Mouse (Mus musculus): Measurements from ENCODE around the gene Fam71f1.

DNA sequence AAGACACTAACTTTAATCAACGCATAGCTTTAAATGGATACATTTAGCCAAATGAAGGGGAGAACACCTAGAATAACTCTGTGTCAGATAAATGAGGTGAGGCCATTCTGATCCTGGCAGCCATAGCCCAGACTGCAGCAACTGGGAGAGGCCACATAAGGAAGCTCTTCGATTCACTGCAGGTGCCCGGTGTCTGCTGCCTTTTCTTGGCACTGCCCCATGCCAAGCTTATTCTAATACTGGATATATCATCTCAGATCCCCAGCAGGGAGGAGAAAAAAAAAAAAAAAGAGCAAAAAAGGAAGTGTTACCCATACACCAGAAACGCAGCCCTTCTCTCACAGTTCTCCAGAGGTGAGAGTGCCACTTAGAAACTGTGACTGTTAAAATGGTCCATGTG is 58.4 kb downstream of the Fam71f1 start:
- TF ChIP-seq CTCF (IDR thresholded peaks at IDR 0.05; ENCODE audit: insufficient read depth, low read length) (no peak), POLR2A (IDR thresholded peaks at IDR 0.05; ENCODE audit: borderline replicate concordance, extremely low read depth, low read depth, low read length) (no peak)

Measured in lung, adult 2 months (tissue).